8 mouse cellular contexts compared by ENCODE assay signal in genomic region chr2:90747131-90747530, GRCm38 (mm10). TPM values are rescaled to one million over a fixed set of nuclear protein-coding genes. Genes with fewer than 3 reads are reported as not detected.
DNase-seq lines count a peak whose midpoint lies in the region; ATAC-seq and TF ChIP-seq lines count a peak whose summit lies in the region.

No protein-coding gene starts in this region.

- H3K4me3 ChIP-seq in kidney, embryonic 16.5 days (ENCODE audit: low read length), result peak overlapping the region; percentile 95
- peak overlapping the region; percentile 99 for H3K4me3 ChIP-seq in embryonic facial prominence, embryonic 15.5 days (replicated peaks)
- H3K4me3 ChIP-seq in intestine, postnatal 0 days (ENCODE audit: low read depth, low read length), result no peak overlapping the region; the same call in 1 of the 2 replicates
- peak overlapping the region; percentile 95 for H3K4me3 ChIP-seq in neural tube, embryonic 14.5 days (ENCODE audit: low read depth, low read length)

- no peak for TF ChIP-seq CTCF in intestine, postnatal 0 days (IDR thresholded peaks at IDR 0.05; ENCODE audit: low read depth)

- DNase-seq in kidney, postnatal 4 days, result no peak
- no peak for DNase-seq in left cerebral cortex, adult 9 months (ENCODE audit: low spot score in 2 of 2)
- no peak for DNase-seq in layer of hippocampus, adult 9-10 months (ENCODE audit: low spot score)
- no peak for DNase-seq in embryo, embryonic 10 days (ENCODE audit: low spot score)

- H3K36me3 ChIP-seq in kidney, embryonic 16.5 days (ENCODE audit: insufficient read depth, low read length), result peaks cover 24% of the 10 kb centered on the region
- H3K36me3 ChIP-seq in embryonic facial prominence, embryonic 15.5 days, result peaks cover 23% of the 10 kb centered on the region
- H3K36me3 ChIP-seq in intestine, postnatal 0 days (ENCODE audit: control insufficient read depth, insufficient read depth), result peaks cover 12% of the 10 kb centered on the region
- H3K36me3 ChIP-seq in neural tube, embryonic 14.5 days (ENCODE audit: control insufficient read depth, insufficient read depth, low read length), result peaks cover 6% of the 10 kb centered on the region

- H3K4me2 ChIP-seq in kidney, embryonic 16.5 days (replicated peaks; ENCODE audit: low read depth, low read length), result peak overlapping the region; percentile 65
- peak overlapping the region; percentile 71 for H3K4me2 ChIP-seq in embryonic facial prominence, embryonic 15.5 days (replicated peaks)
- peak overlapping the region; percentile 66 for H3K4me2 ChIP-seq in intestine, postnatal 0 days (replicated peaks; ENCODE audit: low read depth)
- peak overlapping the region; percentile 94 for H3K4me2 ChIP-seq in neural tube, embryonic 14.5 days (ENCODE audit: low read depth, low read length)

- H3K27ac ChIP-seq in kidney, embryonic 16.5 days (ENCODE audit: low read length), result no peak overlapping the region
- H3K27ac ChIP-seq in embryonic facial prominence, embryonic 15.5 days (replicated peaks), result no peak overlapping the region
- H3K27ac ChIP-seq in intestine, postnatal 0 days (ENCODE audit: low read depth, low read length), result no peak overlapping the region
- no peak overlapping the region for H3K27ac ChIP-seq in neural tube, embryonic 14.5 days (ENCODE audit: low read depth, low read length)

- ATAC-seq in kidney, embryonic 16.5 days (ENCODE audit: low FRiP score, low TSS enrichment), result no peak
- ATAC-seq in embryonic facial prominence, embryonic 15.5 days (ENCODE audit: insufficient number of reproducible peaks, low FRiP score, low TSS enrichment, low read depth), result no peak
- no peak for ATAC-seq in intestine, postnatal 0 days
- no peak for ATAC-seq in neural tube, embryonic 14.5 days (ENCODE audit: low read depth)

- H3K4me1 ChIP-seq in kidney, embryonic 16.5 days (ENCODE audit: insufficient read depth, low read length), result peaks cover 14% of the 10 kb centered on the region; the same call in 1 of the 2 replicates
- peaks cover 27% of the 10 kb centered on the region for H3K4me1 ChIP-seq in embryonic facial prominence, embryonic 15.5 days
- peaks cover 3% of the 10 kb centered on the region; the same call in 1 of the 2 replicates for H3K4me1 ChIP-seq in intestine, postnatal 0 days (replicated peaks; ENCODE audit: control insufficient read depth, insufficient read depth, low read length)
- peaks cover 21% of the 10 kb centered on the region for H3K4me1 ChIP-seq in neural tube, embryonic 14.5 days (ENCODE audit: control insufficient read depth, insufficient read depth, low read length)

- 87% methylated on average over 10 of the region's 10 CpGs for WGBS in kidney, embryonic 16.5 days
- WGBS in embryonic facial prominence, embryonic 15.5 days, result 93% methylated on average over 10 of the region's 10 CpGs
- WGBS in intestine, postnatal 0 days, result 84% methylated on average over 10 of the region's 10 CpGs
- WGBS in neural tube, embryonic 14.5 days, result 92% methylated on average over 10 of the region's 10 CpGs

- H3K27me3 ChIP-seq in kidney, embryonic 16.5 days (ENCODE audit: insufficient read depth, low read length), result no peaks in the 10 kb centered on the region
- H3K27me3 ChIP-seq in embryonic facial prominence, embryonic 15.5 days, result no peaks in the 10 kb centered on the region
- H3K27me3 ChIP-seq in intestine, postnatal 0 days (replicated peaks; ENCODE audit: control insufficient read depth, insufficient read depth, low read length), result no peaks in the 10 kb centered on the region
- no peaks in the 10 kb centered on the region for H3K27me3 ChIP-seq in neural tube, embryonic 14.5 days (ENCODE audit: control insufficient read depth, insufficient read depth, low read length)

- no peaks in the 10 kb centered on the region for H3K9me3 ChIP-seq in kidney, embryonic 16.5 days (ENCODE audit: low read length)
- no peaks in the 10 kb centered on the region for H3K9me3 ChIP-seq in embryonic facial prominence, embryonic 15.5 days (replicated peaks)
- H3K9me3 ChIP-seq in intestine, postnatal 0 days (ENCODE audit: control insufficient read depth), result no peaks in the 10 kb centered on the region
- no peaks in the 10 kb centered on the region for H3K9me3 ChIP-seq in neural tube, embryonic 14.5 days (ENCODE audit: control insufficient read depth, low read length)

- no peak overlapping the region for H3K9ac ChIP-seq in kidney, embryonic 16.5 days (replicated peaks; ENCODE audit: low read length)
- no peak overlapping the region for H3K9ac ChIP-seq in embryonic facial prominence, embryonic 15.5 days
- no peak overlapping the region for H3K9ac ChIP-seq in intestine, postnatal 0 days (ENCODE audit: low read depth, low read length)
- H3K9ac ChIP-seq in neural tube, embryonic 14.5 days (replicated peaks; ENCODE audit: low read depth, low read length), result no peak overlapping the region

RNA-seq across cellular contexts. Expression of gene Fnbp4, which starts 2.0 kb away (rescaled TPM):
- polyA plus RNA-seq in kidney, embryonic 16.5 days (2015; fragmentation: Nextera tagmentation; extraction: Ambion mirVana), result 82.2 and 120 TPM in 2 replicates
- polyA plus RNA-seq in embryonic facial prominence, embryonic 15.5 days (2015; fragmentation: Nextera tagmentation; extraction: Ambion mirVana), result 92.9 and 108 TPM in 2 replicates
- 16.5 and 22.2 TPM in 2 replicates for polyA plus RNA-seq in intestine, postnatal 0 days (2015; fragmentation: Nextera tagmentation; extraction: Ambion mirVana)
- polyA plus RNA-seq in neural tube, embryonic 14.5 days (2014; fragmentation: Nextera tagmentation; extraction: Ambion mirVana), result 110 and 128 TPM in 2 replicates

RNA-seq across cellular contexts. Expression of gene Agbl2, which starts 35.4 kb away (rescaled TPM):
- polyA plus RNA-seq in kidney, embryonic 16.5 days (2015; fragmentation: Nextera tagmentation; extraction: Ambion mirVana), result 0.66 and 0.71 TPM in 2 replicates
- 2.5 and 4.2 TPM in 2 replicates for polyA plus RNA-seq in embryonic facial prominence, embryonic 15.5 days (2015; fragmentation: Nextera tagmentation; extraction: Ambion mirVana)
- 0.20 and 0.26 TPM in 2 replicates for polyA plus RNA-seq in intestine, postnatal 0 days (2015; fragmentation: Nextera tagmentation; extraction: Ambion mirVana)
- 0.11 and 0.31 TPM in 2 replicates for polyA plus RNA-seq in neural tube, embryonic 14.5 days (2014; fragmentation: Nextera tagmentation; extraction: Ambion mirVana)
